Mouse (Mus musculus) urinary bladder, adult 2 months (tissue): ENCODE measurements around the gene Chn2. TPM values are rescaled to one million over a fixed set of nuclear protein-coding genes. Genes with fewer than 3 reads are reported as not detected.

Experiments
- DNase-seq: peaks from one replicate; pipeline ENCODE4 v3.0.0; 2022; ENCODE audit warnings: low spot score
- polyA plus RNA-seq: library from polyadenylated mRNA; depleted of rRNA; stranded (reverse); fragments of >200 nt; gene quantifications from 2 replicates; pipeline ENCODE4 v1.2.3, GENCODE M21; 2012

Gene Chn2
- polyA plus RNA-seq, 1 experiment: 17.2 TPM

- no peak for DNase-seq
These were observed 37.3 kb downstream of the Chn2 start for GRCm38 (mm10) chr6:54076625-54077024.

- no peak for DNase-seq
These were observed 38.9 kb downstream of the Chn2 start for GRCm38 (mm10) chr6:54078269-54078668.

GRCm38 (mm10) chr6:54079881-54080280, 40.5 kb downstream of the Chn2 start:
- DNase-seq: no peak

DNA sequence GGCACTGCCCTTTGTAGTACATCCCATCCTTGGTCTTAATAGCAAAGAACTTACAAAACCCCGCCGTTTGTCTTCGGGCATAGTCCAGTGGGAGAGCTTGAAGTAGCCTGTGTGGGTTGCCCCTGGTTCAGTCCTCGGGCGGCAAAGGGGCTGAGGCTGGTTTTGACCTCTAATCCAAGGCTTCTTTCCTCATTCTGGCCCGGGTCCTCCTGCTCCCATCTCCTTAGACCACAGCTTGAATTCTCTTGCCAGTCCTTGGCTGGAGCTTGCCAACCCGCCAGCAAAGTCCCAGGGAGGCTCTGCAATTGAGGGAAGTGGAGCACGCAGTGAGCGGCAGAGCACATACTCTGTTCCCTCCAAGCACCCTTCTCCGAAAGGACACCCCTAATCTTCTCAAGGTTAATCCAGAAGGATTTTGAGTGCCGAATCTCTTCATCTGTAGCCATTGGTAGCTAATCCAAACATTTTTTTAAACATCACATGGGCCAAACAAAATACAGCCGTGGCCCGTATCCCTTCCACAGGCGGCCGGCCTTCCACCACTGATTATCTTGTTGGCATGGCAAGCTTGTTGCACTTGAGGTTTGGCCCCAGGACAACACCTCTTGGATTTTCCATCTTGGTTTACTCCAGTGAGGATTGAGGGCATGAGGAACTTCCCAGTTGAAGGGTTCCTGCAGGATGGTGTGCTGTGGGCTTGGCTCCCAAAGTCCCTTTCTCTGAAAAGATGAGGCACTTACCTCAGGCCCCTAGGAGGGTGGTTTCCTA, 41.3 kb downstream of the Chn2 start:
- no peak for DNase-seq

DNA sequence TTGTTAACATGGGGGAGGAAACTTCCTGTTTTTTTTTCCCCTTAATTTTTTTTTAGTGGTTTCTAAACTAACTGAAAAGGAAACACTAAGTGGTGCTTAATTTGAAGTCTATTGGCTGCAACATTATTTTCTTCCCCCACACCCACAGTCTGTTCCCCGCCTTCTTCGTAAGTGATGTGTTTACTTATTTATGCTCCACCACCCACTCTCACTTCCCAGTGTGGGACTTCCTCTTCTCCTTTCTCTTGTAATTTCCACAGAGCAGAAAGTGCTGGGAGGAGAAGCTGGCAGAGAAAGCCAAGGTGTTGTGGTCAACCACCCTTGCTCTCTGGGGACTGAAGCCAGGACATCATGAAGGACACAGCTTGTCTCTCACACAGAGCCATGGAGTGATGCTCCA, 43.2 kb downstream of the Chn2 start:
- no peak for DNase-seq

DNA sequence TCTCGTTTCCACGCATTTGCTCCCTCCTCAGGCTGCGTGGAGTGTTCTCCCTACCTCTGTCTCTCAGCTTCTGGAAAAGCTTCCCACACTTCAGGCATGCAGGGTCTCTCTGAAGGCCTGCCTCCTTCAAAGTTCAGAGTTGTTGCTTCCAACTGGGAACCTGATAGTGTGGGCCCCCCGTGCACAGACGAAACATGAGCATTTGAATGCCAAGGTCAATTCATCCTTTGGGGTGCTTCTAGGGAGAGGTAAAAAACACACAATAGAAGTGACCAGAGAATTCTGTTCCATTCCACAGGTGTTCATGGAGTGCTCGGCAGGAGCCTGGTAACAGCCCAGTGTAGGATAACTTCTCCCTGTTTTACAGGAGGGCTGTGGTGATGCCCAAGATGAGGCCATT, 44.7 kb downstream of the Chn2 start:
- DNase-seq: no peak

DNA sequence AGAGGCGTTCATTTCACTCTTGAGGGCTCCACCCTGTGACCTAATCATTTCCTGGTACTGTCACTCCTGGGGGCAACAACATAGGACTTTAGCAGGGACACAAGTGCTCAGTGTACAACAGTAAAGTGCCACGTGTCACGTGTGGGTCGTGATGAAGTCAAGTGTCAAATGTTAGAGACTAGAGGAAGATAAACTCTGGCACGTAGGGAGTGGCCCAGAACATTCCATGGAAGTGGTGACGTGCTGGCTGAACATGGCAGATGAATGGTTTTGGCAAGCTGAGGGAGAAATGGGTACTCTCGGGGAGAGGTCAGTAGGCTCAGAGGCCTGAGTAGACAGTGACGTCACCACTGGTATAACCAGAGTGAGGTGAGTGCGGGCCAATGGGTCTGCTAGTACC, 45.7 kb downstream of the Chn2 start:
- no peak for DNase-seq

DNA sequence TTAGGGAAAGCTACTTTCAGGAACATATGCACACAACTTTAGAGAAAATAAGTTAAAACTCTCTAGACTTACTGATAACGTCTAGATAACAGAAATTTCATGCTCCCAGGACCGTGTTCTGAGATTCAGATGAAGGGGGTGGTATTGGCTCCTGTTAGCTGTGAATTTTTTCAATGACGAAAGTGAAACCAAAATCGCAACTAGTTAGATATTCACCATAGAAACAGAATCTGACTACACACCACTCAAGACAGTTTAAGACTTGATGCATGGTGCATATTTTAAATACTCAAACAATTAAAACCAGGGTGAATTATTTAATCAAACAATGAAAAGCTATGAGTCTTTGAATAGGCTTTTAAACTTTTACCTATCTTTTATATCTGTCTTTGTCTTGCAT, 48.8 kb downstream of the Chn2 start:
- no peak for DNase-seq

DNA sequence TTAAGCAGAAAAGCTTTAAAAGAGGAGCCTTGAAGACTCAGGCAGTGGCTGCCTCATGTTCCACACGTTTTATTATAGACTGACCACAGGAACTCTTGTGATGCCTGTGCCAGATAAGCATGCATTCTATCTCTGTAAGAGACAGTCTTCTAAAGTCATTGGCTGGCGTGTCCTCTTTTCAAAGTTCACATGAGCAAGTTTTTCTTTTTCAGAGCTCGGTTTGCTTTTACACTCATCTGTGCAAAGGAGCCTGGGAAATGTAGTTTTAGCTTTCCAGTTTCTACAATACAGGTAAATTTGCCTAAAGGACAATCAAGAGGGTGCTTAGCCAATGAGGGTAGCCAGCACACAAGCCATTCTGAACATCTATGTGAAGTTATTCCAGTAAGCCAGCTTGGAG, 51.5 kb downstream of the Chn2 start:
- DNase-seq: no peak

DNA sequence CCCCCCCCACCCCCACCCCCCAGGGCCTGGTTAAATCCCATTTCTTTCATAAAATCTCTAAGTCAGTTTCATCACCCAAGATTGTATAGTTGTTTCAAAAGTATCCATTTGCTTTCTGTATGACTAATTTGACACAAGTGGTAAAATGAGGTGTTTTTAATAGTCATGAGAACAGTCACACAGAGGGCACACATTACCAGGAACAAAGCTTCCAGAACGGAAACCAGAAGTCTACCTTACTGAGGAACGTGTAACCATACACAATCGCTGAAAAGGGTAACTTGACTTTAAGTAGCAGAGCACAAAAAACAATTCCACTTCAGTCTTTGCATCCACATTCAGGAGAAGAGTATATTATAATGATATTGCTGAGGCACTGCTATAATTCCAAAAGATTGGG, 53.6 kb downstream of the Chn2 start:
- DNase-seq: no peak

DNA sequence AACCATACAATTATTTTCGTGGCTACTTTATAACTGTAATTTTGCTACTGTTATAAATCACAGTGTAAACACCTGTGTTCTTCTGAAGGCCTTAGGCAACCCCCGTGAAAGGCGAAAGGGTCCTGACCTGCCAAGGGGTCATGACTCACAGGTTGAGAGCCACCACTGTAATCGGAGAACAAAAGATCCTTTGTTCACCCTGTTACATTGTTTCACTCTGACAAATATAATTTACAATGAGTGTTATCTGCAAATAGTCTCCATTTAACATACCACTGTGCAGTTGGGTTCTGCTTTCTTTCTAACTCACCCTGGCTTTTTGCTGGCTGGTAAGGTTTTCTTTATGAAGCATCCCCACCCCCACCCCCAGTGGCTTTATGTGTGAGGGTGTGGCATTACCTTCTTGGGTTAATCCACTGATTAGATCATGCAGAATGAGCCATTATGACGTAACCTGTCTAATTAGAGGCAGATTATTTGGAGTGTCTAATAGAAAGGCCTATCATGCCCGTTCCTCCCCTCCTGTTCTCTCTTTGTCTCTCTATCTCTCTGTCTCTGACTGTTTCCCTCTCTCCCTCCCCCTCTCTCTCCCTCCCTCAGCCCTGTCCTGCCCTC, 56.9 kb downstream of the Chn2 start:
- no peak for DNase-seq

- DNase-seq: no peak
These were observed 57.5 kb downstream of the Chn2 start for GRCm38 (mm10) chr6:54096836-54097235.

DNA sequence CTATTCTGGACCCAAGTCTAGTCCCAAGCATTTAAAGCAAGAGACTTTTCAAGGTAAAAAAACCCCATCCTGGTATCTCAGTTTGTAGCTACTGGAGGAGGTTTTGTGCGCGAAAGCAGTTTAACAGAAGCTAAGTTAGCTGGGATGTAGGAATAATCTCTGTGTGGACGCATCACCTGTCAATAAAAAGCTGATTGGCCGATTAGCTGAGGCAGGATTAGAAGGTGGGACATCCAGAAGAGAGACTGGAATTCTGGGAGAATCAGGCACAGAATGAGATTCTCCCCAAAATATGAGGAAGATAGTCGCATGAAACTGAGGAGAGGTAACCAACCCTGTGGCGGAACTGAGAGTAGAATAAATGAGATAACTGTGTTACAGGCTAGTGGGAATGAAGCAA, 59.0 kb downstream of the Chn2 start:
- no peak for DNase-seq

- no peak for DNase-seq
These were observed 60.3 kb downstream of the Chn2 start for GRCm38 (mm10) chr6:54099659-54100058.

- DNase-seq: no peak
These were observed 62.9 kb downstream of the Chn2 start for GRCm38 (mm10) chr6:54102210-54102609.

DNA sequence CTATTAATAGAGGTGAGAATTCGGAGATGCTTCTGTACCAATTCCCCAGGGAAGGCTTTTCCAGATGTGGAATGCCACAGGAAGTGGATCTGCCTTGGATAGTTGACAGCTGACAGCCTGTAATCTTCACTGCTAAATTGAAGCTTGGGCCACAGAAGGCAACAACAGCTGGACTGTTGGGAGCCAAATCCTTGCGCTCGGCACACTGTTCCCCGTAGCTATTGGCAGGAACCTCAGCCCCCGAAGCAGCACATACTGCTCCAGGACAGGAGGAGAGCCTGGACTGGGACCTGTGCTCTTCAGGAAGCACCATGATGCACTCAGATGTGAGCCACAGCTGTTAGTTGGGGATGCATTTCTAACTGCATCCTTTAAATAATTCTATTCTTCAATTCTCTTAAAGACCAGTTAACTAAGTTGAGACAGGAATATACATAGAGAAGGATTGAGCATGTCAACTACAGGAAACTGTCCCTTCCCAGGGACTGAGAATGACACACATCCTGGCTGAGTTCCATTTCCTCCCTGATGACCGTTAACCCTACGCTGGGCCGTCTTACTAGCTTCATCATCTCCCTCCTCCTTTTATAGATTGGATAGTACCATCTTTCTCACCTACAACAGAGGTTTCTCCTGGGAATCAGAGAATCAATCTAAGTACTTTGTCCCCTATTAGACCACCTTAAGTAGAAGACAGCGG, 64.1 kb downstream of the Chn2 start:
- no peak for DNase-seq

DNA sequence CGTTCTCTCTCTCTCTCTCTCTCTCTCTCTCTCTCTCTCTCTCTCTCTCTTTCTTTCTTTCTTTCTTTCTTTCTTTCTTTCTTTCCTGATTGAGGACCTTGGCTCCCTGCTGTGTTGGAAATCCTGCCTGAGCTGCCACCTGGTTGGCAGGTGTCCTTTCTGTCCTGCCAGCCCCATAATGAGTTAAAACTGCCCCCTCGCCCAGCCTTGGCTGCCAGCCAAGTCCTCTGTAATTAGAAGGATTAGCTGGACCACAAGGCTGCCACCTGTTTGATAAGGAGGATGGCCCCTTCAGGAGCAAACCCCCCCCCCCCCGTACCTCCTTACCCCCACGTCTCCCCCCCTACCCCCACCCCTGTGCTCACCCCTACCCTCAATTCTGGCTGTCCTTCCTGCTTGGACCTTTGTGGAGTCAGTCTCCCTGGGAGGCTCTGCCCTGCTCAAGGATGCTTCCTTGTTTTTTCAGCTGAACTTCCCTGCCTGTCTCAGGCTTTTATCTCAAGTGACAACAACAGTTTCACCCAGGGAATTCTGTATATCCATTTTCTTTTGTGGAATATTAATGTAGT, 72.1 kb downstream of the Chn2 start:
- DNase-seq: no peak

DNA sequence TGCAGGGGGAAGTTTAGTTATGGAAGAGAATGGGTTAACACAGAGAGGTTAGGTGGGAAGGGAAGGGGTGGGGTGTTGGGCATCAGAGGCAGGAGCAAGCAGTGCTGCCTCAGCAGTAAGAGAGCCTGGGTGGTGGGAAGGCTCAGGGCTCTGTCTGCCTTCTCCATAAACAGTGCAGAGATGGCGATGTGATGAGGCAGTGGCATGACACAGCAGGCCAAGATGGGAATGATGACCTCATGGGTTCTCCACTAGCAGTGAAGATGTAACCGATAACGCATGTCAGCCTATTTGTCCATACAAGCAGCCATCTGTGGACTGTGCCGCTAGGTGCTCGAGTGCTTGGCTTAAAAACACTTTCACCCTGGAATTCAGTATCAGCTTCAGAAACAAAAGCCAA, 74.0 kb downstream of the Chn2 start:
- no peak for DNase-seq

GRCm38 (mm10) chr6:54114412-54114811, 75.1 kb downstream of the Chn2 start:
- DNase-seq: no peak

GRCm38 (mm10) chr6:54116299-54116698, 76.9 kb downstream of the Chn2 start:
- DNase-seq: no peak

GRCm38 (mm10) chr6:54117001-54117591, 77.7 kb downstream of the Chn2 start:
- DNase-seq: no peak

GRCm38 (mm10) chr6:54118395-54118794, 79.0 kb downstream of the Chn2 start:
- no peak for DNase-seq
